Mouse (Mus musculus) heart, embryonic 10.5 days (tissue): ENCODE measurements around the gene Clstn2. TPM values are rescaled to one million over a fixed set of nuclear protein-coding genes. Genes with fewer than 3 reads are reported as not detected.

ENCODE experiments used
- DNase-seq: peaks from one replicate; pipeline ENCODE4 v3.0.0-alpha.2; 2017; ENCODE audit warnings: low spot score
- H3K27ac ChIP-seq: fragments of 300-500 bp; sonication (generic); 2 replicates; pipeline ENCODE4 v1.5.1; 2016; ENCODE audit warnings: mild to moderate bottlenecking
- H3K27me3 ChIP-seq: fragments of 300-500 bp; sonication (generic); 2 replicates; pipeline ENCODE4 v1.6.1; 2016; ENCODE audit warnings: mild to moderate bottlenecking; ENCODE audit not compliant: poor library complexity, insufficient read depth, severe bottlenecking
- H3K36me3 ChIP-seq: fragments of 300-500 bp; sonication (generic); 2 replicates; pipeline ENCODE4 v1.6.1; 2016; ENCODE audit warnings: mild to moderate bottlenecking, moderate library complexity
- H3K4me1 ChIP-seq: fragments of 300-500 bp; sonication (generic); 2 replicates; pipeline ENCODE4 v1.6.1; 2016; ENCODE audit warnings: mild to moderate bottlenecking
- H3K4me3 ChIP-seq: fragments of 300-500 bp; sonication (generic); 2 replicates; pipeline ENCODE4 v1.5.1; 2016; ENCODE audit warnings: mild to moderate bottlenecking, moderate library complexity
- H3K9me3 ChIP-seq: fragments of 300-500 bp; sonication (generic); 2 replicates; pipeline ENCODE4 v1.6.1; 2016; ENCODE audit warnings: mild to moderate bottlenecking, moderate library complexity
- WGBS: fragments of 180-500 bp; shearing (Covaris S2); methylation state at CpG from one replicate; pipeline ENCODE4 v1.1.7; 2016; 5-methylcytosine and 5-hydroxymethylcytosine counted together
- polyA plus RNA-seq: library from polyadenylated mRNA; unstranded; fragments of >200 nt; fragmentation: Nextera tagmentation; extraction: Ambion mirVana; gene quantifications from 2 replicates; pipeline ENCODE4 v1.2.1, GENCODE M21; 2016

Clstn2 gene
- polyA plus RNA-seq, 1 experiment from 2014 or later, result 1.6 TPM

DNA sequence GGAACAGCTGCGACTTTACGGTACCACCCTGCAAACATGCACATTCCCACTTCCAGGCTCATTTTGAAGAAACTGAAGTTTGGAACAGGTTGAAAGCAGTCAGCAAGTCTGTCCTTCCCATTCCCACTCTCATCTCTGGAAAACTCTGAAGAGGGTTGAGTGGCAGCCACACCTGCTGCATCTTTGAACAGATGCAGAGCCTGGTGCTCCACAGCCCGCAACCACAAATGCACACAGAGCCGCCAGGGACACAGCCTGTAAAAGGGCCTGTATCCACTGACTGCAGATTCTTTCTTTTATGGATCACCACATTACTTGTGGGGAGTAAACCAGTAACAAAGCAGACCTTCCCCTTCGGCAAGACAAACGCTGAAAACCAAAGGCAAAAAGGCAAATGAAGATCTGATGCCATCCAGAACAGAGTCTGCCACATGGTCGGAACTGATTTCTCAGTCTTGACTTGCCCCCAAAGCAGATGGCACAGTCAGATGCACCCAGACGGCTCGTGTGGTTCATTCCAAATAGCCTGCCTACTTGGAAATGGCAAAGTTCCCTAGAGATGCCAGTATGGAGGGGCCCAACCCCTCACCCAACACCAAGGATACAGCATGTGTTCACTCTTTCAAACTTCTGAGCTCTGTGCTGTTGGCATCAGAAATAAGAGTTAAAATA lies 394.2 kb downstream of the Clstn2 start:
- no peaks in the 10 kb centered on the region for H3K9me3 ChIP-seq
- H3K27me3 ChIP-seq, result no peaks in the 10 kb centered on the region
- DNase-seq, result no peak
- H3K36me3 ChIP-seq, result no peaks in the 10 kb centered on the region
- H3K27ac ChIP-seq, result no peak overlapping the region
- 87% methylated on average over 9 of the region's 9 CpGs for WGBS
- no peak overlapping the region for H3K4me3 ChIP-seq
- no peaks in the 10 kb centered on the region for H3K4me1 ChIP-seq

DNA sequence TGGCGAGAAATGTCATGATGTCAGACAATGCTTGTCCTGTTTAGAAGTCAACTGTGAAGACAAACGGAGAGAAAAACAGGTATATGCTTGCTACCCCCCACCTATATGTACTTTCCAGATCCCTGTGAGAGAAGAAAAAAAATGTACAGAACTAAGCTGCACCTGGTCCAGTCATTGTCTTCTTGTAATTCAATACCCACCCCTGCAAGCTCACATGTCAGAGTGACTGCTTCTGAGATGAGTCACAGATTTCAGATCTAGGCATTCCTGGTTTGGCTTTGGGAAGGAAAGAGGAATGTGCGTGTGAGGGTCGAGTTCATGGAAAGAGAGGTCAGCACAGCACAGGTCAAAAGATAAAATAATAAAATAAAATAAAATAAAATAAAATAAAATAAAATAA lies 397.6 kb downstream of the Clstn2 start:
- H3K9me3 ChIP-seq, result no peaks in the 10 kb centered on the region
- H3K4me3 ChIP-seq, result no peak overlapping the region
- 62% methylated on average over 4 of the region's 4 CpGs for WGBS
- H3K27ac ChIP-seq, result no peak overlapping the region
- H3K4me1 ChIP-seq, result no peaks in the 10 kb centered on the region
- H3K27me3 ChIP-seq, result no peaks in the 10 kb centered on the region
- no peak for DNase-seq
- no peaks in the 10 kb centered on the region for H3K36me3 ChIP-seq

DNA sequence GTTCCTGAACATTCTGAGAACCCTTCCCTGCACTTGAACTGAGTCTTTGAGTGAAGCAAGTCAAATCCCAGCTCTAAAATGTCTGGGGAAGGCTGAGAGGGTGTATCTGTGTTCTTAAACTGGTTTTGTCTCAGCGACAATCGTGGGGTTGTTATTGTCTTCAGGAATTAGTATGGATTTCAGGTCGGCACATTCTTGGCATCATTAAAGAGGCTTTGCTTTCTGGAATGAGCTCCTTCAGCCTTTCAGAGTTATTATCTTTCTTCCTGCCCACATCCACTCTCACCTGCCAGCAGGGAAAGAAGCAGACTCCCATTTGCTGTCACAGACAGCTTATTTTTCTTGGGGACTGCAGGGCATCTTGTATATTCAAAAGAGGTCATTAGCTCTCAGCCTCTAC lies 398.1 kb downstream of the Clstn2 start:
- no peaks in the 10 kb centered on the region for H3K4me1 ChIP-seq
- no peaks in the 10 kb centered on the region for H3K27me3 ChIP-seq
- no peak overlapping the region for H3K27ac ChIP-seq
- DNase-seq, result no peak
- H3K4me3 ChIP-seq, result no peak overlapping the region
- no peaks in the 10 kb centered on the region for H3K9me3 ChIP-seq
- WGBS, result 82% methylated on average over 3 of the region's 3 CpGs
- H3K36me3 ChIP-seq, result no peaks in the 10 kb centered on the region

DNA sequence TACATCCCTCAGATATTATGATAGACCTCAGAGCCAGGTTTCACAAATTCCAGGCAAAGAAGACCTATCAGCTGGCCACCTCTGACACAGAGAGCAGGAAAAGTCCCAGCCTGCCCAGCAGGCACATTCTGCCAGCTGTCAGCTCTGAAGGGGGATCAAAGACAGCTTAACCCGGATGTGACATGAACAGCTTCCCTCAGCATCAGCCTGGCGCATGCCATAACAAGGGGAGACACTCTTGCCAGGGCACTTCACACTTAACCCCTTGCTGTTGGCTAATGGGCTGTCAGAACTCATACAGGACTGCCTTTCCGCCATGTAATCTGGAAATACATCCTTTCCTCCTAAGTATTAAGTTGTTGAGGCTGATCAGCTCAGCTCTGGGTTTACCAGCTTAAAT lies 403.8 kb downstream of the Clstn2 start:
- Histone ChIP-seq H3K36me3 (no peaks in the 10 kb centered on the region), H3K27me3 (no peaks in the 10 kb centered on the region), H3K27ac (no peak overlapping the region), H3K9me3 (no peaks in the 10 kb centered on the region), H3K4me3 (no peak overlapping the region), H3K4me1 (0 out of 2 replicates have a peak, but pooled peaks cover 4% of the 10 kb centered on the region)
- 36% methylated on average over 3 of the region's 3 CpGs for WGBS
- no peak for DNase-seq

DNA sequence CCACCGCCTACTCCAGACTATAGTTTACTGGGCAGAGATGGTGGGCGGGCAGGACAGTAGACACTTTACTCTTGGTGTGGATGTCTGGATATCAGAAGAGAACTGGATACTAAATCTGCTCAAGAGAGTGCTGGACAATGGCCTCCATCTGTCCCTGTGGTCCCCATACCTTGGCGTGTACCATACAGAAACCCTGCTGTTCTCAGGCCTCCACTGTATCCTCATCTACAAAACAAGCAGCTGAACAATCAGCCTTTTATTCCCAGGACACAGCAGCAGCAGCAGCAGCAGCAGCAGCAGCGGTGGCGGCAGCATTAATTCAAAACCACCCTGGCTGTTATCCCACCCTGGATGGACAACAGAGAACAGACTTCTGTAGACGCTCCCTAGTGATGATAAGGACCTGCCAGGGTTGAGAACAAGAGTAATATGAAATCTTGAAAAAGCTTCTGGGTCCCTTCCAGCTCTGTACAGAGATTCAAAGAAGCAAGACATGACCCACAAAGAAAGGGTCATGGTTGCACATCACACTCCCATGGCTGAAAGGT lies 404.5 kb downstream of the Clstn2 start:
- no peak for DNase-seq
- Histone ChIP-seq H3K4me3 (no peak overlapping the region), H3K4me1 (0 out of 2 replicates have a peak, but pooled peaks cover 4% of the 10 kb centered on the region), H3K9me3 (no peaks in the 10 kb centered on the region), H3K36me3 (no peaks in the 10 kb centered on the region), H3K27me3 (no peaks in the 10 kb centered on the region), H3K27ac (no peak overlapping the region)
- WGBS, result 63% methylated on average over 6 of the region's 6 CpGs

DNA sequence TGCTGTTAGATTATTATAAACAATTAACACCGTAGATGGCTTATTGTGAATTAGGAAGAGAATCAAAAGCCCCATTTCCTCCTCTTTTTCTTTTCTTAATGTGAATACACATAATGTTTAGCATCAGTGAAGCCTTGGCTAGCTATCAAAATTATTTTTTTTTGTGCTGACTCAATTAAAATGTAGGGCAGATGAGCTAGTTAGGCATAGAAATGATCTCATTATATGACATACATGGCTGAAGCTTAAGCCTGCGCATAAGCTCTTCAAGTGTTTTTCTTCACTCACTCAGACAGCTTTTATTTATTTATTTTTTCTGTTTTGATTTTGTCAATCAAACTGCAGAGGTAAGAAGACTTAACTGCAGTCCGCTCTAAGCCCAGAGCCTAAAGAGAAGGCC lies 405.1 kb downstream of the Clstn2 start:
- no peak for DNase-seq
- H3K4me1 ChIP-seq, result 0 out of 2 replicates have a peak, but pooled peaks cover 4% of the 10 kb centered on the region
- no peak overlapping the region for H3K4me3 ChIP-seq
- no peaks in the 10 kb centered on the region for H3K27me3 ChIP-seq
- H3K9me3 ChIP-seq, result no peaks in the 10 kb centered on the region
- no peaks in the 10 kb centered on the region for H3K36me3 ChIP-seq
- WGBS, result 93% methylated on average over 3 of the region's 3 CpGs
- H3K27ac ChIP-seq, result no peak overlapping the region

DNA sequence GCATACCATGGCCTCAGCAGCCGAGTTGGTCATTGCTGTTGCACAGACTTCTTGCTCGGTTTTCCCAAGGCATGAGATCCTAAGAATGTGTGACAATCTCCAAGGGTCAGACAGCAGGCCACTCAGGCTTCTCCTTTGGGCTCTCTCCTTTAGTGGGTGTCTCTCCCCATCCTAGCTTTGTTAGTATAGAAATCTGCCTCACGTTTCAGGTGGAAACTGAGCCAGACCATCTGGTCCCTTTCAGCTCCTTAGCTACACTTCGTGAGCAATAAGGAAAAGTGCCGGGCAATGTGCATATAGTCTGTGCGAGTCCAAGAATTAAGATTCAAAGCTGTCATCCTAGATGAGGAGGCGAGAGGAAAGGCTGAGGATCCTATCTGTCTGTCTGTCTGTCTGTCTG lies 422.4 kb downstream of the Clstn2 start:
- H3K27ac ChIP-seq, result no peak overlapping the region
- DNase-seq, result no peak
- no peaks in the 10 kb centered on the region for H3K36me3 ChIP-seq
- WGBS, result 69% methylated on average over 7 of the region's 7 CpGs
- H3K4me1 ChIP-seq, result no peaks in the 10 kb centered on the region
- H3K9me3 ChIP-seq, result no peaks in the 10 kb centered on the region
- no peak overlapping the region for H3K4me3 ChIP-seq
- H3K27me3 ChIP-seq, result no peaks in the 10 kb centered on the region

DNA sequence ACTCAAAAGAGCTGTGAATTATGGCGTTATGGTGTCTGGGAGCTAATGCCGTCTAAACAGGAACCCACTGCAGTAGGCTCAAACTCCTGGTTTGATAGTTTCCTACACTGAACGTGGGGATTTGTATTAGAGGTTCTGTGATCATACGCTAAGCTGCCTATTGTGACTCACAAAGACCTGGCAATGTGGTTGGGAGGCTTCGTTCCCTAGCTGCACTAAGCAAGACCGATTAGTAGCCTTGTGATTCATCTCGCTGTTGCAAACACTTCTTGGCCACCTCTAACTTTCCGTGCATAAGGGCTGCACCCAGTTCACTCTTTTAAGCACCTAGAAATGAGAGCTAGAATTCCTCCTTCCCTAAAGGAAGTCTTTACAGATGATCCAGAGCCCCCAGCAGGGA lies 429.3 kb downstream of the Clstn2 start:
- H3K4me1 ChIP-seq, result no peaks in the 10 kb centered on the region
- DNase-seq, result no peak
- H3K4me3 ChIP-seq, result no peak overlapping the region
- WGBS, result 80% methylated on average over 8 of the region's 8 CpGs
- no peaks in the 10 kb centered on the region for H3K27me3 ChIP-seq
- no peaks in the 10 kb centered on the region for H3K9me3 ChIP-seq
- H3K27ac ChIP-seq, result no peak overlapping the region
- H3K36me3 ChIP-seq, result no peaks in the 10 kb centered on the region

DNA sequence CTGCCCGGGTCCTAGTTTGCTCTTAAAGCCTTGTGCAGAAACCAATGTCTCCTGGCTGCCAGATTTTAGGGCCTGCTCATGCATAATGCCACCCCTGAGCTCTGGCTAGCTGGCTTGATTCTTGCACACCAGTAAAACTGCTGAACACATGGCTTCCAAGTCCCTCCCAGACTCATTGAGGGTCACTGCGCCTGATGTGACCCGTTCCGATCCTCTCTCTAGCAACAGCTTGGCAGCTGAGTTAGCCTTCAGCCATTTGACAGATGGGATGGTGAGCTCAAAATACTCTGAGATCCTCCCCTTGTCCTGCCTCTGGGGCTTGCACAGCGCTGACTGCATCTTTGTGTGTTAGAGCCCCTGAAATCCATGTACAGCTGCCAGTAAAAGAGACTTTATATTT lies 430.5 kb downstream of the Clstn2 start:
- Histone ChIP-seq H3K27ac (no peak overlapping the region), H3K4me3 (no peak overlapping the region), H3K9me3 (no peaks in the 10 kb centered on the region), H3K27me3 (no peaks in the 10 kb centered on the region), H3K36me3 (no peaks in the 10 kb centered on the region), H3K4me1 (no peaks in the 10 kb centered on the region)
- no peak for DNase-seq
- WGBS, result 65% methylated on average over 5 of the region's 5 CpGs

DNA sequence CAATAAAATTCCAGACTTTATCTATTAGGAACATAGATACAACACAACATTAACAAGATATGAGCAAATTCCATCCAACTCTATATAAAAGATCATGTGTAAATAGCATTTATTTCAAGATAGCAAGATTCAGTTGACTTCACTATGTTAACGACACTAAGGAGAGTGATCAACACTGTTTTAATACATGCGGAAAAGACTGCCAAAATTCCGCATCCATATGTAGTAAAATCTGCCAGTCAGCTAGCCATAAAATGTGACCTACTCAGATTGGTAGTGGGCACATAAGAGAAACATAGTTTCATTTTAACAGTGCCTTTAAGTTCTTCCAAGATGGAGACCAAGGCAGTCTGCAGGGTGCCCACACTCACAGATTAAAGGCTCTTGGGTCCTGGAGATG lies 434.0 kb downstream of the Clstn2 start:
- Histone ChIP-seq H3K36me3 (no peaks in the 10 kb centered on the region), H3K4me3 (no peak overlapping the region), H3K4me1 (no peaks in the 10 kb centered on the region), H3K27me3 (no peaks in the 10 kb centered on the region), H3K27ac (no peak overlapping the region), H3K9me3 (no peaks in the 10 kb centered on the region)
- 89% methylated on average over 3 of the region's 3 CpGs for WGBS
- no peak for DNase-seq

DNA sequence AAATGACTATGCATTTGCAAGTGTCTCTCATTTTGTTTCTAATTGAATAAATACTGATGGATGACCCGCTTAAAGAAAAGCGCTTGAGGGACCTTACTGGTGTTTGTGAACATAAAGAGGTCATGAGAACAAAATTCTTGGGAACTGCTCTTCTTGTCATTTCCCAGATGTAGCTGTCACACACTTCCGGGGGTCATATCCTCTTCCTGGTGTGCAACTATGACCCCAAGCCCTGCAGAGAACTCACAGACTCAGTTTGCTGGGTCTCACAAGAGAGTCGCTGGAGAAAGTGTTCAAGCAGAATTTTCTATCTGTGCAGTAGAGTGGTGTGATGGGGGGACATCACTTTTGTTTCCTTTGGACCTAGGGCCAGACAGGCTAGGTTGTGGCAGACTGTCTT lies 442.3 kb downstream of the Clstn2 start:
- no peak for DNase-seq

DNA sequence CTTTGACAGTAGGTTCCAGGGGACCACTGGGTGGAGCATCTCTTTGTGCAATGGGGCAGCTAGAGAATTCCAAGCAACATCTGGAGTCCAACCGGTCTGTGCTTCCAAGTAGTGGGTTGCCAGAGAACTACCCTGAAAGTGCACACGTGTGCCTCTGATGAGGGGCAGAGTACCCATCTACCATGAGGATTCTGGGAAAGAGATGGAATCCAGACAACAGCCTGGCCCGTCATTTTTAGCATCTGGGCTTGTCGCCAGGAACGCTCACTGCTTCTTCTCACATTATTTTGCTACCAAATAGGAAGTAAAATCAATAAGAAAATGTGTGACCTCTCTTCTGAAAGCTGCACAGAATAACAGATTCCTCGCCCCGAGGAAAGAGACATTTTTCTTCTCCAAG lies 462.1 kb downstream of the Clstn2 start:
- WGBS, result 84% methylated on average over 7 of the region's 7 CpGs
- DNase-seq, result peak; percentile 66
- H3K9me3 ChIP-seq, result no peaks in the 10 kb centered on the region
- H3K4me3 ChIP-seq, result no peak overlapping the region
- no peak overlapping the region for H3K27ac ChIP-seq
- no peaks in the 10 kb centered on the region for H3K36me3 ChIP-seq
- no peaks in the 10 kb centered on the region for H3K27me3 ChIP-seq
- H3K4me1 ChIP-seq, result no peaks in the 10 kb centered on the region

More for the DNA sequence above, 442.3 kb downstream of the Clstn2 start:
- 74% methylated on average over 4 of the region's 4 CpGs for WGBS
- Histone ChIP-seq H3K9me3 (no peaks in the 10 kb centered on the region), H3K4me1 (no peaks in the 10 kb centered on the region), H3K36me3 (no peaks in the 10 kb centered on the region), H3K4me3 (no peak overlapping the region), H3K27me3 (no peaks in the 10 kb centered on the region), H3K27ac (no peak overlapping the region)

DNA sequence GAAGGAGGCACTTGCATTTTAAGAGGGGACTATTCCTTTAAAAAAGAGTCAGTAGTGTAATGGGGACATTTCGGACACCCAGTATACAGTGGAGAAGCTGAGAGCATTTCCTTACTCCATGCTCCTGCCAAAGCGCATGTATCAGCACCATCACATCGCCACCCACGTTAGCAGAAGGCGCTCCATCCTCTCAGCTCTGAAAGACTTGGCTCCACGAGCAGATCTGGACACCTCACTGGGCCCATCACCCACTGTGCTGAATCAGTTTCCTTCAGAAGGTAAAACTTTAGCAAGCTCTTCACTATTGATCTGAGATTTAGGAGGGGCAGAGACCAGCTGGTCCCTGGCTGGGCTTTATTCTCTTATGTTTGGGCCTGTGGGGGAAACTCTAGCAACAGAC lies 469.9 kb downstream of the Clstn2 start:
- no peak for DNase-seq
- Histone ChIP-seq H3K9me3 (no peaks in the 10 kb centered on the region), H3K27me3 (no peaks in the 10 kb centered on the region), H3K27ac (no peak overlapping the region), H3K4me3 (no peak overlapping the region), H3K4me1 (no peaks in the 10 kb centered on the region), H3K36me3 (no peaks in the 10 kb centered on the region)
- WGBS, result 83% methylated on average over 6 of the region's 6 CpGs

DNA sequence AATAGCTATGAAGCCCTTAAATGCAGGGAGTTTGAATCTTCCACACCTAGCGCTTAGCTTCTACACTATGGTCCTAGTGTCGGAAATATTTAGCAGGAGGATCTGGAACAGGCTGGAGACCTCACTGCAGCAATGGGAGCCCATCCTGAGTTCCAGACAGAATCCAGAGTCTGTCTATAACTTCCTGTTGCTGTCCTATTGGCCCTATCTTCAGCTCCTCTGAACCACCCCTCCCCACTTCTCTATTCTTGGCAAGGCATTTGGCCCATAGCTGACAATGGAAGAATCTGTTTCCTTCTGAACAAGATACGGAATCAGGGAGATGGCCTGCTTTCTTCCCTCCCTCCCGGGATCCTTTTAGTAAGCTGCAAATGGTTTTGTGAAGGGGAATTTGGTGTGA lies 488.6 kb downstream of the Clstn2 start:
- no peak for DNase-seq
- H3K27me3 ChIP-seq, result no peaks in the 10 kb centered on the region
- no peak overlapping the region for H3K27ac ChIP-seq
- WGBS, result 67% methylated on average over 4 of the region's 4 CpGs
- H3K36me3 ChIP-seq, result no peaks in the 10 kb centered on the region
- no peaks in the 10 kb centered on the region for H3K4me1 ChIP-seq
- no peak overlapping the region for H3K4me3 ChIP-seq
- no peaks in the 10 kb centered on the region for H3K9me3 ChIP-seq
